Mouse (Mus musculus) embryonic fibroblast, embryonic 13.5 days (primary cell): ENCODE measurements at regions not wholly inside any gene's neighbourhood (a gene's known extent, or its start where the extent isn't known, plus 50 kb on each side); places are given as distances from the start of the nearest gene placed in this dataset.

Experiments used
- CTCF ChIP-seq: IDR thresholded peaks from 2 replicates; pipeline ENCODE4 v1.5.1; 2011; ENCODE audit warnings: mild to moderate bottlenecking, control low read depth, low read length, moderate library complexity, borderline replicate concordance; ENCODE audit not compliant: insufficient read depth
- POLR2A ChIP-seq: IDR thresholded peaks from 2 replicates; pipeline ENCODE4 v1.6.1; 2011; ENCODE audit warnings: low read depth, mild to moderate bottlenecking, control low read depth, low read length, moderate library complexity

DNA sequence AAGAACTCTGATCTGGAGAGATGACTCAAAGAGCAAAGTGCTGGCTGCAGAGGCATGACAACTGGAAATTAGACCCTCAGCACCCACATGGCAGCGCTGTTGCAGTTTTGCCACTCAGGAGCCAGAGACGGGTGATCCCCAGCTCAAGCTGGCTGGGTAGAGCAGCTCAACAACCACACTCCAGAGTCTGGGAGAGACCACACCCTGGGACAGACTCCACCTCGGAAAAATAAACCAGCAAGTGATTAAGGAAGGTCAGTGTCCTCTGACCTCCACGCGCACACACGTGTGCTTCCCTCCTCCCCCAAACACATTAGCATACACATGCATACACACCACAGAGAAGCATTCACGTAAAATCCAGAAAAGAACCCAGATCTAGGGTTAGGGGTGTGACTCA lies 57.0 kb downstream of the Foxb1 start:
- TF ChIP-seq CTCF (no peak), POLR2A (no peak)
